Mouse (Mus musculus) brain, embryonic 14.5 days (tissue): Measurements from ENCODE around the gene Ciao2a.

Experiments used
- CTCF ChIP-seq: fragments of 200-500 bp; IDR thresholded peaks from 2 replicates; pipeline ENCODE4 v1.5.1; 2012; ENCODE audit warnings: inconsistent platforms, mild to moderate bottlenecking, moderate library complexity, borderline replicate concordance; ENCODE audit not compliant: insufficient read depth, insufficient read length; ENCODE audit errors: extremely low read depth
- POLR2A ChIP-seq: fragments of 200-500 bp; IDR thresholded peaks from 2 replicates; pipeline ENCODE4 v1.6.1; 2012; ENCODE audit warnings: mild to moderate bottlenecking, inconsistent platforms, borderline replicate concordance; ENCODE audit not compliant: poor library complexity, insufficient read depth, insufficient read length, severe bottlenecking; ENCODE audit errors: extremely low read depth

DNA sequence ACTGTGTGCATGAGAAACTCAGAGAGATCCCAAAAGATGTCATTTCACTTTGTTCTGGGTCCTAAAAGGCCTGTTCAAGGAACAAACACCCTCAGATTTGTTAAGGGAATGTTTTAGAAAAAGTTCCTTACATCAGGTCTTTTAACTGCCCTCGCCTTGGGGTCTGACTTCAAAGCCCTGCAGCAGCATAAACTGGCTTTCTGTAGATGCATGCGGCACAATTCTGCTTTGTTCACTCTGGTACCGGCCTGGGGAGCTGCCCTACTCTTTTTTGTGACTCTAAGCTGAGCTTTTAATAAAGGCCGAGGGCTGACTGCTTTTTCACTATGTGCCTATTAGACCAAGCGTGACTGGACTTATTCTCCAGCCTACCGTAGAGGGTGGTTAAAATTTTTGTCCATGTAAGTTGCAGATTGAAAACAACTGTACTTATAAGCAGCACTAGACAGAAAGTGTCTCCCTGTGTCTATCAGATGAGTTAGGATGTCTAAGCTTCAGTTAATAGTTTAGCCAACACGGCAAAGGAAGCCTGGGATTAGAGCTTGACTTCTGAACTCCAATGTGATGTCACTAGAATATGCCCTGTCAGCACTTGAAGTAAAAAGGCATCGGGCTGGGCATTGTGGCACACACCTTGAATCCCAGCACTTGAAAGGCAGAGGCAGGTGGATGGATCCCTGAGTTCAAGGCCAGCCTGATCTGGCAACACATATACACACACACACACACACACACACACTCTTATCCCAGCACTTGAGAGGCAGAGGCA is 15.6 kb upstream of the Ciao2a start:
- TF ChIP-seq POLR2A (no peak), CTCF (no peak)
